Mouse (Mus musculus) CH12.LX (cell line): Measurements from ENCODE around the gene Lmo1. TPM values are rescaled to one million over a fixed set of nuclear protein-coding genes. Genes with fewer than 3 reads are reported as not detected.

ENCODE experiments used
- DNase-seq: peaks from one replicate; pipeline ENCODE4 v3.0.0-alpha.2; 2013; ENCODE audit errors: extremely low read depth
- H3K27ac ChIP-seq: 2 replicates; pipeline ENCODE4 v1.5.1; 2012; ENCODE audit warnings: low read depth, mild to moderate bottlenecking, control low read depth, moderate library complexity; ENCODE audit not compliant: insufficient read depth
- H3K27me3 ChIP-seq: replicated peaks from 2 replicates; pipeline ENCODE3; 2012; ENCODE audit warnings: inconsistent platforms
- H3K36me3 ChIP-seq, 2 experiments: replicated peaks in 1 of 2; 2 replicates each; pipeline versions ENCODE3 to v1.6.1; 2012; ENCODE audit warnings: inconsistent platforms in 1 of 2, low read length in 1 of 2, mild to moderate bottlenecking in 1 of 2, mixed read lengths in 1 of 2, moderate library complexity in 1 of 2; ENCODE audit not compliant: control insufficient read depth in 1 of 2, insufficient read depth in 1 of 2
- H3K4me1 ChIP-seq, 2 experiments: 2 replicates each; pipeline ENCODE4 v1.6.1; 2012; ENCODE audit warnings: inconsistent platforms in 1 of 2, moderate library complexity in 1 of 2; ENCODE audit not compliant: insufficient read depth in 2 of 2, control insufficient read depth in 1 of 2
- H3K4me2 ChIP-seq: 2 replicates; pipeline ENCODE4 v1.6.1; 2012; ENCODE audit warnings: low read depth, mild to moderate bottlenecking, control low read depth; ENCODE audit not compliant: poor library complexity, insufficient read depth, severe bottlenecking
- H3K4me3 ChIP-seq, 3 experiments: fragments of 150-350 bp in 1 of 3; sonication (generic) in 1 of 3; replicated peaks in 1 of 3; 2 replicates each; pipeline versions ENCODE3 to v1.5.1; 2011 to 2012; ENCODE audit warnings: low read depth in 2 of 3, low read length in 2 of 3, mild to moderate bottlenecking in 2 of 3, moderate library complexity in 2 of 3, control low read depth in 1 of 3, improper control_type of control experiment in 1 of 3, inconsistent platforms in 1 of 3, mixed read lengths in 1 of 3; ENCODE audit not compliant: poor library complexity in 1 of 3
- H3K79me2 ChIP-seq: replicated peaks from 2 replicates; pipeline ENCODE4 v1.6.1; 2012; ENCODE audit warnings: mild to moderate bottlenecking, moderate library complexity; ENCODE audit not compliant: control insufficient read depth, poor library complexity, insufficient read depth, severe bottlenecking; ENCODE audit errors: extremely low read depth
- H3K9ac ChIP-seq: 2 replicates; pipeline ENCODE4 v1.6.1; 2012; ENCODE audit warnings: low read depth, mild to moderate bottlenecking, control low read depth, moderate library complexity; ENCODE audit not compliant: insufficient read depth
- H3K9me3 ChIP-seq: replicated peaks from 2 replicates; pipeline ENCODE3; 2012; ENCODE audit warnings: low read length, inconsistent platforms, mixed read lengths
- CHD1 ChIP-seq: IDR thresholded peaks from 2 replicates; pipeline ENCODE4 v1.6.1; 2012; ENCODE audit warnings: low read depth, low read length, improper control_type of control experiment, inconsistent platforms
- CHD2 ChIP-seq: IDR thresholded peaks from 2 replicates; pipeline ENCODE4 v1.6.1; 2011; ENCODE audit warnings: low read length, improper control_type of control experiment
- CTCF ChIP-seq, 2 experiments: IDR thresholded peaks in 1 of 2; conservative IDR thresholded peaks in 1 of 2; 2 replicates each; pipeline ENCODE4 v1.5.1; 2011 to 2012; ENCODE audit warnings: low read depth in 2 of 2, low read length in 2 of 2, improper control_type of control experiment in 1 of 2, inconsistent platforms in 1 of 2, mild to moderate bottlenecking in 1 of 2, moderate library complexity in 1 of 2
- E2F4 ChIP-seq: IDR thresholded peaks from 2 replicates; pipeline ENCODE4 v1.6.1; 2011; ENCODE audit warnings: low read depth, low read length, improper control_type of control experiment; ENCODE audit not compliant: insufficient replicate concordance
- ELF1 ChIP-seq: IDR thresholded peaks from 2 replicates; pipeline ENCODE4 v1.6.1; 2014; ENCODE audit warnings: low read depth, mild to moderate bottlenecking, inconsistent platforms, low read length, improper control_type of control experiment
- ETS1 ChIP-seq: conservative IDR thresholded peaks from 2 replicates; pipeline ENCODE4 v1.6.1; 2012; ENCODE audit warnings: low read depth, mild to moderate bottlenecking, inconsistent platforms, low read length, improper control_type of control experiment, moderate library complexity
- GABPA ChIP-seq: IDR thresholded peaks from 2 replicates; pipeline ENCODE4 v1.6.1; 2012; ENCODE audit warnings: low read depth, low read length, improper control_type of control experiment, inconsistent platforms; ENCODE audit not compliant: insufficient replicate concordance
- HCFC1 ChIP-seq: IDR thresholded peaks from 2 replicates; pipeline ENCODE4 v1.6.1; 2012; ENCODE audit warnings: low read depth, mild to moderate bottlenecking, inconsistent platforms, low read length, improper control_type of control experiment
- MAFK ChIP-seq: IDR thresholded peaks from 2 replicates; pipeline ENCODE4 v1.6.1; 2011; ENCODE audit warnings: low read length, improper control_type of control experiment; ENCODE audit not compliant: insufficient replicate concordance
- MAX ChIP-seq: IDR thresholded peaks from 2 replicates; pipeline ENCODE4 v1.6.1; 2011; ENCODE audit warnings: low read length, improper control_type of control experiment
- MAZ ChIP-seq: IDR thresholded peaks from 2 replicates; pipeline ENCODE4 v1.6.1; 2012; ENCODE audit warnings: low read depth, mild to moderate bottlenecking, inconsistent platforms, low read length, improper control_type of control experiment, moderate library complexity
- MYC ChIP-seq: IDR thresholded peaks from 2 replicates; pipeline ENCODE4 v1.6.1; 2011; ENCODE audit warnings: low read depth, mild to moderate bottlenecking, improper control_type of control experiment, low read length
- NELFE ChIP-seq: IDR thresholded peaks from 2 replicates; pipeline ENCODE4 v1.6.1; 2011; ENCODE audit warnings: low read depth, low read length, improper control_type of control experiment
- NRF1 ChIP-seq: IDR thresholded peaks from 2 replicates; pipeline ENCODE4 v1.6.1; 2014; ENCODE audit warnings: low read depth, mild to moderate bottlenecking, inconsistent platforms, low read length, improper control_type of control experiment, moderate library complexity
- PAX5 ChIP-seq: IDR thresholded peaks from 2 replicates; pipeline ENCODE4 v1.6.1; 2012; ENCODE audit warnings: low read length, inconsistent platforms, mixed read lengths
- POLR2A ChIP-seq: IDR thresholded peaks from 2 replicates; pipeline ENCODE4 v1.6.1; 2011; ENCODE audit warnings: low read depth, mild to moderate bottlenecking, improper control_type of control experiment, low read length
- POLR2AphosphoS2 ChIP-seq: IDR thresholded peaks from 2 replicates; pipeline ENCODE4 v1.6.1; 2011; ENCODE audit warnings: low read depth, low read length, improper control_type of control experiment
- RCOR1 ChIP-seq: conservative IDR thresholded peaks from 2 replicates; pipeline ENCODE4 v1.6.1; 2012; ENCODE audit warnings: low read depth, mild to moderate bottlenecking, inconsistent platforms, low read length, improper control_type of control experiment
- SMC3 ChIP-seq: IDR thresholded peaks from 2 replicates; pipeline ENCODE4 v1.6.1; 2011; ENCODE audit warnings: low read depth, low read length, improper control_type of control experiment
- USF1 ChIP-seq: IDR thresholded peaks from 2 replicates; pipeline ENCODE4 v1.6.1; 2014; ENCODE audit warnings: low read depth, mild to moderate bottlenecking, inconsistent platforms, low read length, improper control_type of control experiment
- USF2 ChIP-seq: conservative IDR thresholded peaks from 2 replicates; pipeline ENCODE4 v1.6.1; 2011; ENCODE audit warnings: low read depth, low read length, improper control_type of control experiment
- ZC3H11A ChIP-seq: IDR thresholded peaks from 2 replicates; pipeline ENCODE4 v1.6.1; 2012; ENCODE audit warnings: low read depth, mild to moderate bottlenecking, inconsistent platforms, low read length, improper control_type of control experiment
- dilution Hi-C: fragments of 300-500 bp; cut with MboI; formaldehyde crosslinking; loops from 2 replicates; pipeline ENCODE4 v1.14.3; 2020; ENCODE audit warnings: low sequenced_read_pairs; ENCODE audit not compliant: extremely low pct_unique_long_range_greater_than_20kb, extremely low pct_ligation_motif_present
- in situ Hi-C: fragments of 300-500 bp; cut with MboI; formaldehyde crosslinking; loops from 3 replicates; pipeline ENCODE4 v1.14.3; 2019; ENCODE audit warnings: low sequenced_read_pairs, low pct_ligation_motif_present, low pct_unique_long_range_greater_than_20kb, mixed read lengths
- polyA plus RNA-seq: library from polyadenylated mRNA; unstranded; fragments of >175 nt; gene quantifications from 2 replicates; pipeline ENCODE4 v1.2.1, GENCODE M21; 2012; ENCODE audit warnings: low read depth; ENCODE audit not compliant: insufficient read length
- total RNA-seq, 2 experiments: library from RNA; depleted of rRNA; stranded (reverse); fragments of 300-350 nt in 1 of 2; fragments of >200 nt in 1 of 2; gene quantifications; 2 replicates each; pipeline ENCODE4 v1.2.3; 2012 to 2014

Gene Lmo1
- total and polyA plus RNA-seq, 3 experiments, result 0.30 TPM; not detected in 2

DNA sequence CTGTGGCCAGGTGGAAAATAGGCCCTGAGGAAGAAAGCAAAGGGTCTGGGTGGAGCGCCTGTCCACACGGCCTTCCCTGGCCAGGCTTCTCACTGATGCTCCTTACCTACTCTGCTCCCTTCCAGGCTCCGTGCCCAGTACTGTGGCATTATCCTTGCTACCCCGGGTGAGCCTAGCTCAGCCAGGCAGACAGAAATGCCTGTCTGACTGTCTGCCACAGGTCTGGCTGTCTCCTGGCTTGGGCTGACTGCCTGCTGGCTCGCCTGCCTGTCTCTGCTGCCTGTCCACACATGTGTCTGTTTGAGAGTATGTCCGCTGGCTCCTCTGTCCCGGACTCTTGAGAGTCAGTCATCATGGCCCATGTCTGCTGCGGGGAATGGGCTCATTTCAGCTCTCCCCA, 37.6 kb downstream of the Lmo1 start:
- Histone ChIP-seq H3K9ac (no peak overlapping the region), H3K36me3 (no peaks in the 10 kb centered on the region), H3K27ac (no peak overlapping the region), H3K79me2 (no peaks in the 10 kb centered on the region), H3K9me3 (no peaks in the 10 kb centered on the region), H3K4me3 (no peak overlapping the region), H3K27me3 (peaks cover 83% of the 10 kb centered on the region), H3K4me1 (no peaks in the 10 kb centered on the region), H3K4me2 (no peak overlapping the region)
- DNase-seq, result no peak
- in situ Hi-C loops (loop anchor here (10.0 kb wide), 1 partner anchor 287 kb away; no protein-coding TSS in a partner anchor), dilution Hi-C loops (no loop called here)
- TF ChIP-seq SMC3 (no peak), PAX5 (no peak), ZC3H11A (no peak), NELFE (no peak), MAFK (no peak), MYC (no peak), ELF1 (no peak), POLR2A (no peak), GABPA (no peak), RCOR1 (no peak), E2F4 (no peak), ETS1 (no peak), USF2 (no peak), MAZ (no peak), CTCF (conservative IDR thresholded peaks at IDR 0.05 in 1 of 2, IDR thresholded peaks at IDR 0.05 in 1 of 2; ENCODE audit: low read depth in 2 of 2, low read length in 2 of 2) (no peak), CHD2 (no peak), MAX (no peak), POLR2AphosphoS2 (no peak)

DNA sequence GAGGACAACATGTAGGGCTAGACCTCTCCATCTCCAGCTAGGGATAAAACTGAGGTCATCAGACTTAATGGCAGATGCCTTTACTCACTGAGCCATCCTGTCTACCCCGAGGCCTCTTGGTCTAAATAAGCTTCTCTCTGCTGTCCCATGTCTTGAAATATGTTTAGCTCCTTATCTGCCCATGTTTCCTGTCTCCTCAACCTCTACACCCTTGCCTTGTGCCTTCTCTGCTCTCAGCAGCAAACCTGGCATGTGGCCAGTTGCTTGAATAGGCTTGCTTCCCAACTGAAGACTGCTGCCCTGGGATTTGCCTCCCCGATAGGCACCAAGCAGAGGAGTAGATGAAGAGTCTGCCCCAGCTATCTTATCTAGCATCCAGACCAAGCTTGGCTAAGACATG, 43.4 kb downstream of the Lmo1 start:
- H3K36me3 ChIP-seq, result no peaks in the 10 kb centered on the region
- H3K9ac ChIP-seq, result no peak overlapping the region
- no peak overlapping the region for H3K27ac ChIP-seq
- no peak overlapping the region for H3K4me2 ChIP-seq
- peaks cover 80% of the 10 kb centered on the region for H3K27me3 ChIP-seq
- TF ChIP-seq SMC3 (no peak), HCFC1 (no peak), USF2 (no peak), CHD1 (no peak), RCOR1 (no peak), USF1 (no peak), CTCF (conservative IDR thresholded peaks at IDR 0.05 in 1 of 2, IDR thresholded peaks at IDR 0.05 in 1 of 2; ENCODE audit: low read depth in 2 of 2, low read length in 2 of 2) (no peak), MAX (no peak), PAX5 (no peak), NRF1 (no peak), POLR2AphosphoS2 (no peak)
- no peak overlapping the region for H3K4me3 ChIP-seq
- dilution Hi-C loops, result no loop called here
- in situ Hi-C loops, result loop anchor here (10.0 kb wide), 1 partner anchor 293 kb away; no protein-coding TSS in a partner anchor
- H3K9me3 ChIP-seq, result peaks cover 2% of the 10 kb centered on the region
- no peaks in the 10 kb centered on the region for H3K79me2 ChIP-seq
- no peak for DNase-seq
- H3K4me1 ChIP-seq, result no peaks in the 10 kb centered on the region
